Mouse (Mus musculus): ENCODE results near the gene Guk1. TPM values are rescaled to one million over a fixed set of nuclear protein-coding genes. Genes with fewer than 3 reads are reported as not detected.

Guk1 gene
- total RNA-seq (2014; rRNA removed) (124 TPM in 2 replicates), polyA plus RNA-seq (2015; fragmentation: Nextera tagmentation; extraction: Ambion mirVana) (258 and 271 TPM in 2 replicates)

GRCm38 (mm10) chr11:59192059-59192386, at the start of gene Guk1:
Gene Guk1, minus strand, starts transcription at chr11:59192212.
- TF ChIP-seq CTCF (IDR thresholded peaks at IDR 0.05; ENCODE audit: low read depth) = no peak
- Histone ChIP-seq H3K9ac (replicated peaks; ENCODE audit: low read length) (peak within 1 kb of the TSS; percentile 69), H3K4me2 (ENCODE audit: low read depth, low read length) (peak within 1 kb of the TSS; percentile 76), H3K27me3 (ENCODE audit: insufficient read depth, low read length) (no peaks in the 10 kb centered on the region), H3K4me1 (ENCODE audit: insufficient read depth, low read length) (peaks cover 4% of the 10 kb centered on the region; the same call in 1 of the 2 replicates), H3K27ac (peak within 1 kb of the TSS; percentile 93), H3K4me3 (ENCODE audit: low read length) (peak within 1 kb of the TSS; percentile 74), H3K9me3 (ENCODE audit: low read length) (no peaks in the 10 kb centered on the region), H3K36me3 (ENCODE audit: insufficient read depth, low read length) (no peaks in the 10 kb centered on the region)
- DNase-seq (ENCODE audit: low spot score) = no peak
- peak; percentile 5; the same call in 1 of the 2 replicates for ATAC-seq
- 5% methylated on average over 16 of the region's 16 CpGs for WGBS

GRCm38 (mm10) chr11:59239796-59240195, 47.8 kb upstream of the Guk1 start:
- ATAC-seq (0 out of 2 replicates have a peak, but pooled peaks have one; percentile 8), DNase-seq (ENCODE audit: low spot score) (no peak)
- Histone ChIP-seq H3K9ac (replicated peaks; ENCODE audit: low read length) (no peak overlapping the region), H3K4me2 (ENCODE audit: low read depth, low read length) (no peak overlapping the region), H3K36me3 (ENCODE audit: insufficient read depth, low read length) (no peaks in the 10 kb centered on the region), H3K4me1 (ENCODE audit: insufficient read depth, low read length) (peaks cover 7% of the 10 kb centered on the region), H3K4me3 (ENCODE audit: low read length) (no peak overlapping the region), H3K9me3 (ENCODE audit: low read length) (no peaks in the 10 kb centered on the region), H3K27ac (peak overlapping the region; percentile 29; the same call in 1 of the 2 replicates), H3K27me3 (ENCODE audit: insufficient read depth, low read length) (no peaks in the 10 kb centered on the region)
- no peak for TF ChIP-seq CTCF (IDR thresholded peaks at IDR 0.05; ENCODE audit: low read depth)
- WGBS = 56% methylated on average over 4 of the region's 4 CpGs

DNA sequence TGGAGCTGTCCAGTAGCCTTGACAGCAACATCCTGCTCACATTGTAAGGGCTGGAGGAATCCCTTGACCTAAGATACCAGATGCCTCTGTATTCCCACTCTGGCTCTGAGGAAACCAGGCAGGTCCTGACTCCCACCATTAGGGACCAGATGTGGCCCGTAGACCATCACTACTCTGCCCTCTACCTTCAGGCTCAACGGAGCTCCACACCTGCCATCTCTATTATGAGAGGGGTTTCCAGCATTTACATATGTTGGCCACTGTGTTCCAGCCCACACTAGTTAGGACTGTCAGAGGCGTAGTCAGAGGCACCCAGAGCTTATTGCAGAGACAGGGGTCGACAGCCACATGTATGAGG, 47.4 kb upstream of the Guk1 start:
- no peak for DNase-seq (ENCODE audit: low spot score)
- H3K9ac ChIP-seq (replicated peaks; ENCODE audit: low read length) = no peak overlapping the region
- H3K27me3 ChIP-seq (ENCODE audit: insufficient read depth, low read length) = no peaks in the 10 kb centered on the region
- H3K4me1 ChIP-seq (ENCODE audit: insufficient read depth, low read length) = peaks cover 7% of the 10 kb centered on the region
- no peak overlapping the region for H3K4me3 ChIP-seq (ENCODE audit: low read length)
- no peaks in the 10 kb centered on the region for H3K36me3 ChIP-seq (ENCODE audit: insufficient read depth, low read length)
- no peak for TF ChIP-seq CTCF (IDR thresholded peaks at IDR 0.05; ENCODE audit: low read depth)
- H3K9me3 ChIP-seq (ENCODE audit: low read length) = no peaks in the 10 kb centered on the region
- peak overlapping the region; percentile 29; the same call in 1 of the 2 replicates for H3K27ac ChIP-seq
- no peak overlapping the region for H3K4me2 ChIP-seq (ENCODE audit: low read depth, low read length)
- ATAC-seq = no peak; the same call in 1 of the 2 replicates
- WGBS = 59% methylated on average over 4 of the region's 4 CpGs

- no peaks in the 10 kb centered on the region for H3K27me3 ChIP-seq (ENCODE audit: insufficient read depth, low read length)
- 5% methylated on average over 14 of the region's 15 CpGs for WGBS
- H3K4me3 ChIP-seq (ENCODE audit: low read length) = no peak overlapping the region
- H3K4me1 ChIP-seq (ENCODE audit: insufficient read depth, low read length) = peaks cover 7% of the 10 kb centered on the region
- H3K9me3 ChIP-seq (ENCODE audit: low read length) = no peaks in the 10 kb centered on the region
- DNase-seq (ENCODE audit: low spot score) (peak; percentile 86), ATAC-seq (peak; percentile 90)
- peak overlapping the region; percentile 29; the same call in 1 of the 2 replicates for H3K27ac ChIP-seq
- no peak overlapping the region for H3K4me2 ChIP-seq (ENCODE audit: low read depth, low read length)
- TF ChIP-seq CTCF (IDR thresholded peaks at IDR 0.05; ENCODE audit: low read depth) = peak; percentile 72
- H3K9ac ChIP-seq (replicated peaks; ENCODE audit: low read length) = no peak overlapping the region
- no peaks in the 10 kb centered on the region for H3K36me3 ChIP-seq (ENCODE audit: insufficient read depth, low read length)
Measured at GRCm38 (mm10) chr11:59238525-59239427, 46.8 kb upstream of the Guk1 start.

- no peak overlapping the region for H3K4me3 ChIP-seq (ENCODE audit: low read length)
- peaks cover 4% of the 10 kb centered on the region; the same call in 1 of the 2 replicates for H3K4me1 ChIP-seq (ENCODE audit: insufficient read depth, low read length)
- H3K36me3 ChIP-seq (ENCODE audit: insufficient read depth, low read length) = no peaks in the 10 kb centered on the region
- no peaks in the 10 kb centered on the region for H3K9me3 ChIP-seq (ENCODE audit: low read length)
- TF ChIP-seq CTCF (IDR thresholded peaks at IDR 0.05; ENCODE audit: low read depth) = peak; percentile 38
- H3K4me2 ChIP-seq (ENCODE audit: low read depth, low read length) = no peak overlapping the region
- H3K27ac ChIP-seq = no peak overlapping the region
- DNase-seq (ENCODE audit: low spot score) (no peak), ATAC-seq (no peak)
- no peak overlapping the region for H3K9ac ChIP-seq (replicated peaks; ENCODE audit: low read length)
- WGBS = 85% methylated on average over 2 of the region's 2 CpGs
- H3K27me3 ChIP-seq (ENCODE audit: insufficient read depth, low read length) = no peaks in the 10 kb centered on the region
Measured at GRCm38 (mm10) chr11:59232797-59233196, 40.8 kb upstream of the Guk1 start.

DNA sequence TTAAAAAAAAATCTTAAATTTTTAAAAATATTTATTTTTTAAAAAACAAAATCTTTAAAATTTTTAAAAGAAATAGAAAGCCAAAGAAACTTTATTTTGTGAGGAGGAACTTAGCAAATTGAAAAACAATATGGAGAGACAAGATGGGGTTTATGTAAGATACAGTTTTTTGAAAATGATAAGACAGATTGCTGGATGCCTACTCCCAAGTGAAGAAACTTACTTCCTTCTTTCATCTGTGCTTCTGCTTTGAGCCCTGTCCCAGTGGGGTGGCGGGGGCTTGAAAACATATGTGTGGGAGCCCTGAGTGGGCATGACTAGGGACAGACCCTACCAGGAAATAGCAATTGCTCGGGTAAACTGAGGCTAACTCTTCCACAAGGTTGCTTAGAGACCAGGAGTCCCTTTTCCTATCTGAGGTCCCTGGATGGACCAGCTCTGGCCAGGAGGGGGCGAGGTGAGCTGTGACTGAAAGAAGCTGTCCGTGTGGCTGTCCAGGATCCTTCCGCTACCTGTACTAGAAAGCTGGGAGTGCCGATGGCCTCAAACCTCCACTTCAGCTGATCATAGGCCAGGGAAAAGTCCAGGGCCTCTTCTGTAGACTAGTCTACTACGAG, 38.2 kb upstream of the Guk1 start:
- Histone ChIP-seq H3K36me3 (ENCODE audit: insufficient read depth, low read length) (no peaks in the 10 kb centered on the region), H3K4me1 (ENCODE audit: insufficient read depth, low read length) (peaks cover 12% of the 10 kb centered on the region), H3K27me3 (ENCODE audit: insufficient read depth, low read length) (no peaks in the 10 kb centered on the region), H3K4me3 (ENCODE audit: low read length) (no peak overlapping the region), H3K9ac (replicated peaks; ENCODE audit: low read length) (no peak overlapping the region), H3K9me3 (ENCODE audit: low read length) (no peaks in the 10 kb centered on the region), H3K4me2 (ENCODE audit: low read depth, low read length) (no peak overlapping the region), H3K27ac (no peak overlapping the region)
- 15% methylated on average over 7 of the region's 7 CpGs for WGBS
- peak; percentile 76 for TF ChIP-seq CTCF (IDR thresholded peaks at IDR 0.05; ENCODE audit: low read depth)
- ATAC-seq (no peak), DNase-seq (ENCODE audit: low spot score) (peak; percentile 68)

Measured in hindbrain, postnatal 0 days (tissue).